Mouse (Mus musculus) stomach, embryonic 14.5 days (tissue): ENCODE measurements around the gene Hopx. TPM values are rescaled to one million over a fixed set of nuclear protein-coding genes. Genes with fewer than 3 reads are reported as not detected.

Source experiments
- polyA plus RNA-seq: library from polyadenylated mRNA; unstranded; fragments of >200 nt; fragmentation: Nextera tagmentation; extraction: Ambion mirVana; gene quantifications from 2 replicates; pipeline ENCODE4 v1.2.1, GENCODE M21; 2014

Hopx gene
- polyA plus RNA-seq, 1 experiment from 2014 or later = 1.2 TPM

Other genes with a start within 250 kb of the Hopx start
- 18.7 and 27.6 TPM in 2 replicates for gene Aasdh, start 209.6 kb downstream of the Hopx start, polyA plus RNA-seq
- 244 and 254 TPM in 2 replicates for gene Paics, start 163.8 kb downstream of the Hopx start, polyA plus RNA-seq
- 29.1 and 31.6 TPM in 2 replicates for gene Ppat, start 163.5 kb downstream of the Hopx start, polyA plus RNA-seq
- gene Srp72, start 140.4 kb downstream of the Hopx start, polyA plus RNA-seq = 105 and 113 TPM in 2 replicates
- not detected in 2 replicates for gene Arl9, start 111.1 kb downstream of the Hopx start, polyA plus RNA-seq
- gene Thegl, start 99.1 kb downstream of the Hopx start, polyA plus RNA-seq = 0.14 and 0.22 TPM in 2 replicates
- 0.43 and 0.88 TPM in 2 replicates for gene Spink2, start 96.3 kb upstream of the Hopx start, polyA plus RNA-seq
- gene Rest, start 150.4 kb upstream of the Hopx start, polyA plus RNA-seq = 39.2 TPM in 2 replicates
- gene Noa1, start 195.0 kb upstream of the Hopx start, polyA plus RNA-seq = 21.1 and 25.1 TPM in 2 replicates
- 62.1 and 62.4 TPM in 2 replicates for gene Polr2b, start 195.0 kb upstream of the Hopx start, polyA plus RNA-seq